Mouse (Mus musculus) CH12.LX (cell line): ENCODE data around the gene Rptor.

Experiments
- BHLHE40 ChIP-seq: IDR thresholded peaks from 2 replicates; pipeline ENCODE4 v1.6.1; 2011; ENCODE audit warnings: mild to moderate bottlenecking, low read depth, low read length, improper control_type of control experiment
- CHD1 ChIP-seq: IDR thresholded peaks from 2 replicates; pipeline ENCODE4 v1.6.1; 2012; ENCODE audit warnings: low read depth, low read length, improper control_type of control experiment, inconsistent platforms
- CHD2 ChIP-seq: IDR thresholded peaks from 2 replicates; pipeline ENCODE4 v1.6.1; 2011; ENCODE audit warnings: low read length, improper control_type of control experiment
- CTCF ChIP-seq, 2 experiments: IDR thresholded peaks in 1 of 2; conservative IDR thresholded peaks in 1 of 2; 2 replicates each; pipeline ENCODE4 v1.5.1; 2011 to 2012; ENCODE audit warnings: low read depth in 2 of 2, low read length in 2 of 2, improper control_type of control experiment in 1 of 2, inconsistent platforms in 1 of 2, mild to moderate bottlenecking in 1 of 2, moderate library complexity in 1 of 2
- ETS1 ChIP-seq: conservative IDR thresholded peaks from 2 replicates; pipeline ENCODE4 v1.6.1; 2012; ENCODE audit warnings: low read depth, mild to moderate bottlenecking, inconsistent platforms, low read length, improper control_type of control experiment, moderate library complexity
- IRF4 ChIP-seq: IDR thresholded peaks from 2 replicates; pipeline ENCODE4 v1.6.1; 2014; ENCODE audit warnings: low read depth, mild to moderate bottlenecking, inconsistent platforms, low read length, improper control_type of control experiment
- KAT2A ChIP-seq: IDR thresholded peaks from 2 replicates; pipeline ENCODE4 v1.6.1; 2012; ENCODE audit warnings: low read length, improper control_type of control experiment, inconsistent platforms; ENCODE audit not compliant: insufficient replicate concordance
- POLR2A ChIP-seq: IDR thresholded peaks from 2 replicates; pipeline ENCODE4 v1.6.1; 2011; ENCODE audit warnings: low read depth, mild to moderate bottlenecking, improper control_type of control experiment, low read length
- RCOR1 ChIP-seq: conservative IDR thresholded peaks from 2 replicates; pipeline ENCODE4 v1.6.1; 2012; ENCODE audit warnings: low read depth, mild to moderate bottlenecking, inconsistent platforms, low read length, improper control_type of control experiment
- TCF12 ChIP-seq: IDR thresholded peaks from 2 replicates; pipeline ENCODE4 v1.6.1; 2014; ENCODE audit warnings: low read depth, mild to moderate bottlenecking, inconsistent platforms, low read length, improper control_type of control experiment
- ZNF384 ChIP-seq: IDR thresholded peaks from 2 replicates; pipeline ENCODE4 v1.6.1; 2012; ENCODE audit warnings: low read depth, low read length, improper control_type of control experiment, inconsistent platforms

DNA sequence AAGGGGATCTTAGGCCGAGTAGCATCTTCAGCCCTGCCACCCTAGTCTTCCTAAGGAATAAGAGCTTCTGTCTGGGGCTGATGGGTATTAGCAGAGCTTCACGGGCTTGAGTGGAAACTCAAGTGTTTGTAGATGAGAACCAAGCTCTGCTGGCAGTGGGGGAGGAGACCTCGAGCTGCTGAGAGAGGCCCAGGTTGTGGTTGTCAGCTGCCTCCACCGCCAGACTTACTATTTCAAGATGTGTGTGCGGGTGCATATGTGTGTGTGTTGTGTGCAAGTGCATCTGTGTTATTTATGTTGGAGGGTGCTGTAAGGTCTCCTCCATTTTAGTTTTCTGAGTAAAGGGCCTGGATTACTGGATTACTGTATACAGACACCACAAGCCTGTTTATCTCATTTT is 15.6 kb upstream of the Rptor start:
- TF ChIP-seq POLR2A: no peak
- TF ChIP-seq CTCF (conservative IDR thresholded peaks at IDR 0.05 in 1 of 2, IDR thresholded peaks at IDR 0.05 in 1 of 2; ENCODE audit: low read depth in 2 of 2, low read length in 2 of 2): no peak
- TF ChIP-seq BHLHE40: no peak
- no peak for TF ChIP-seq TCF12
- no peak for TF ChIP-seq CHD1
- TF ChIP-seq ZNF384: no peak
- no peak for TF ChIP-seq RCOR1
- TF ChIP-seq KAT2A: no peak
- no peak for TF ChIP-seq CHD2
- TF ChIP-seq ETS1: no peak
- no peak for TF ChIP-seq IRF4
